Mouse (Mus musculus) forebrain, embryonic 11.5 days (tissue): Measurements from ENCODE around the gene Mydgf. TPM values are rescaled to one million over a fixed set of nuclear protein-coding genes. Genes with fewer than 3 reads are reported as not detected.

Experiments
- microRNA-seq: library from miRNA; unstranded; fragments of <30 nt; microRNA quantifications from one replicate; pipeline ENCODE4, GENCODE M21; 2016; ENCODE audit not compliant: insufficient number of aligned reads
- polyA plus RNA-seq: library from polyadenylated mRNA; unstranded; fragments of >200 nt; fragmentation: Nextera tagmentation; extraction: Ambion mirVana; gene quantifications from 2 replicates; pipeline ENCODE4 v1.2.1, GENCODE M21; 2014

Gene Mydgf
- polyA plus RNA-seq, 1 experiment from 2014 or later = 55.4 TPM

Small RNAs within 50 kb of the gene (microRNA-seq; reads per million reads assigned to microRNA genes)
- not detected for gene Gm44397

Other genes starting within 250 kb of the Mydgf start
- gene Zfp119b, start 234.4 kb downstream of the Mydgf start, polyA plus RNA-seq = 5.5 and 8.5 TPM in 2 replicates
- gene Ebi3, start 231.3 kb downstream of the Mydgf start, polyA plus RNA-seq = 2.0 and 2.1 TPM in 2 replicates
- gene Yju2, start 224.8 kb downstream of the Mydgf start, polyA plus RNA-seq = 27.4 and 28.2 TPM in 2 replicates
- 65.1 and 77.9 TPM in 2 replicates for gene Shd, start 213.5 kb downstream of the Mydgf start, polyA plus RNA-seq
- gene Fsd1, start 197.4 kb downstream of the Mydgf start, polyA plus RNA-seq = 61.9 and 71.1 TPM in 2 replicates
- 5.3 and 6.4 TPM in 2 replicates for gene Stap2, start 178.3 kb downstream of the Mydgf start, polyA plus RNA-seq
- gene Mpnd, start 178.2 kb downstream of the Mydgf start, polyA plus RNA-seq = 164 and 191 TPM in 2 replicates
- 129 and 133 TPM in 2 replicates for gene Sh3gl1, start 147.3 kb downstream of the Mydgf start, polyA plus RNA-seq
- 38.0 and 38.6 TPM in 2 replicates for gene Chaf1a, start 143.5 kb downstream of the Mydgf start, polyA plus RNA-seq
- 39.0 and 43.2 TPM in 2 replicates for gene Ubxn6, start 108.9 kb downstream of the Mydgf start, polyA plus RNA-seq
- gene Hdgfl2, start 104.3 kb downstream of the Mydgf start, polyA plus RNA-seq = 150 and 152 TPM in 2 replicates
- gene Plin4, start 74.1 kb downstream of the Mydgf start, polyA plus RNA-seq = 0.07 TPM in 2 replicates
- gene Plin5, start 66.3 kb downstream of the Mydgf start, polyA plus RNA-seq = 0.21 TPM in 1 of 2 replicates, not detected in the other
- 0.17 and 0.51 TPM in 2 replicates for gene Lrg1, start 61.9 kb downstream of the Mydgf start, polyA plus RNA-seq
- gene Sema6b, start 43.6 kb downstream of the Mydgf start, polyA plus RNA-seq = 1.4 and 2.5 TPM in 2 replicates
- gene Tnfaip8l1, start 21.4 kb downstream of the Mydgf start, polyA plus RNA-seq = 7.7 and 8.4 TPM in 2 replicates
- 48.0 and 50.6 TPM in 2 replicates for gene Dpp9, start 35.0 kb upstream of the Mydgf start, polyA plus RNA-seq
- 16.5 and 16.6 TPM in 2 replicates for gene Fem1a, start 72.9 kb upstream of the Mydgf start, polyA plus RNA-seq
- gene Ticam1, start 92.9 kb upstream of the Mydgf start, polyA plus RNA-seq = 2.5 and 3.0 TPM in 2 replicates
- 37.5 and 44.6 TPM in 2 replicates for gene Plin3, start 109.0 kb upstream of the Mydgf start, polyA plus RNA-seq
- not detected in 2 replicates for gene Arrdc5, start 116.4 kb upstream of the Mydgf start, polyA plus RNA-seq
- gene Uhrf1, start 119.4 kb upstream of the Mydgf start, polyA plus RNA-seq = 197 and 223 TPM in 2 replicates
- 52.1 TPM in 2 replicates for gene Kdm4b, start 142.1 kb upstream of the Mydgf start, polyA plus RNA-seq